8 mouse cellular contexts compared by ENCODE assay signal in the genomic region with DNA sequence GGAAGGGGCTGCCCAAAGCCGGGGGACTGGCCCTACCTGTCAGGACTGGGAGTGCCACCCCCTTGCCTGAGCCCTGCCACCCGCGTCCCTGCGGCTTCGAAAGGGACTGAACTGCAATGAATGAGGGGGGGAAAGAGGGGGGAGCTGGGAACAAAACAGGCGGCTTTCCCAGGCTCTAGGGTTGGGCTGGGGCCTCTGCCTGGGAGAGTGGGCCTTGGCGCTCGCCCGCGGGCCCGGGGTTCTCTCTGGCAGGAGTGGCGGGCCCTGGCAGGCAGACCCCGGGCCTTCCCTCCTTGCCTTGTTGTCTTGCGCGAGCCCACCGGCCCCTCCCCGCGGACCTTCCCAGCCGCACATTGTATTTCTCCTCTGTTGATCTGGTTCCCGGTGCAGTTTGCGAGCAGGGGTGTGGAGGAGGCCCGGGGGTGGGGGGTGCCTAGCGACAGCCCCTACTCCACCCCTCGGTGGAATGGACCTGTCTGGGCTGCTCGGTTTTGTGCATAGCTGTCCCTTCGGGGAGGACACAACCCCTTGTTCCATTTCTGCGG. TPM values are rescaled to one million over a fixed set of nuclear protein-coding genes. Genes with fewer than 3 reads are reported as not detected.
A peak's percentile ranks its signal among the peaks of the same experiment; 100 is the strongest.
DNase-seq lines count a peak whose midpoint lies in the region; ATAC-seq and TF ChIP-seq lines count a peak whose summit lies in the region.

No protein-coding gene starts in this region.

- peak overlapping the region; percentile 83 for H3K9ac ChIP-seq in kidney, postnatal 0 days (ENCODE audit: low read depth, low read length)
- peak overlapping the region; percentile 51; the same call in 1 of the 2 replicates for H3K9ac ChIP-seq in heart, postnatal 0 days (replicated peaks; ENCODE audit: low read depth, low read length)
- H3K9ac ChIP-seq in midbrain, embryonic 12.5 days (replicated peaks): peak overlapping the region; percentile 96

- DNase-seq in kidney, postnatal 0 days (ENCODE audit: low spot score): no peak
- no peak for DNase-seq in kidney, adult 11 months
- no peak for DNase-seq in heart, postnatal 0 days (ENCODE audit: low spot score)
- no peak for DNase-seq in right cerebral cortex, postnatal 36 days (ENCODE audit: low spot score in 2 of 2)
- no peak for DNase-seq in thymus, postnatal 10 days (ENCODE audit: low spot score in 2 of 2)
- no peak for DNase-seq in kidney, postnatal 4 days

- H3K4me3 ChIP-seq in kidney, postnatal 0 days (replicated peaks; ENCODE audit: low read depth, low read length): peak overlapping the region; percentile 74
- H3K4me3 ChIP-seq in brown adipose tissue, adult 24 weeks (ENCODE audit: insufficient read depth, low read depth, low read length): peak overlapping the region; percentile 57
- H3K4me3 ChIP-seq in heart, postnatal 0 days (ENCODE audit: low read depth, low read length): peak overlapping the region; percentile 65
- peak overlapping the region; percentile 71 for H3K4me3 ChIP-seq in midbrain, embryonic 12.5 days

- no peaks in the 10 kb centered on the region for H3K9me3 ChIP-seq in kidney, postnatal 0 days (replicated peaks; ENCODE audit: low read length)
- no peaks in the 10 kb centered on the region for H3K9me3 ChIP-seq in heart, postnatal 0 days (replicated peaks; ENCODE audit: control insufficient read depth, low read length)
- no peaks in the 10 kb centered on the region for H3K9me3 ChIP-seq in midbrain, embryonic 12.5 days

- peak overlapping the region; percentile 81 for H3K4me2 ChIP-seq in kidney, postnatal 0 days (ENCODE audit: low read length)
- H3K4me2 ChIP-seq in heart, postnatal 0 days (ENCODE audit: low read depth, low read length): peak overlapping the region; percentile 98
- peak overlapping the region; percentile 97 for H3K4me2 ChIP-seq in midbrain, embryonic 12.5 days (replicated peaks)

- H3K36me3 ChIP-seq in kidney, postnatal 0 days (ENCODE audit: insufficient read depth, low read length): no peaks in the 10 kb centered on the region
- no peaks in the 10 kb centered on the region for H3K36me3 ChIP-seq in heart, postnatal 0 days (replicated peaks; ENCODE audit: control insufficient read depth, insufficient read depth, low read length)
- no peaks in the 10 kb centered on the region for H3K36me3 ChIP-seq in midbrain, embryonic 12.5 days

- H3K27ac ChIP-seq in kidney, postnatal 0 days: 0 out of 2 replicates have a peak overlapping the region, but pooled peaks have one; percentile 84
- no peak overlapping the region for H3K27ac ChIP-seq in brown adipose tissue, adult 24 weeks (replicated peaks; ENCODE audit: low read depth, low read length)
- H3K27ac ChIP-seq in heart, postnatal 0 days (ENCODE audit: low read depth): no peak overlapping the region
- H3K27ac ChIP-seq in midbrain, embryonic 12.5 days (replicated peaks): peak overlapping the region; percentile 99

- peaks cover 11% of the 10 kb centered on the region; the same call in 1 of the 2 replicates for H3K4me1 ChIP-seq in kidney, postnatal 0 days (replicated peaks; ENCODE audit: insufficient read depth, low read length)
- no peaks in the 10 kb centered on the region for H3K4me1 ChIP-seq in brown adipose tissue, adult 24 weeks (ENCODE audit: control insufficient read depth, insufficient read depth, insufficient read length, low read length)
- H3K4me1 ChIP-seq in heart, postnatal 0 days (ENCODE audit: control insufficient read depth, insufficient read depth): 0 out of 2 replicates have a peak, but pooled peaks cover 10% of the 10 kb centered on the region
- peaks cover 74% of the 10 kb centered on the region for H3K4me1 ChIP-seq in midbrain, embryonic 12.5 days

- H3K27me3 ChIP-seq in kidney, postnatal 0 days (ENCODE audit: insufficient read depth, low read length): 0 out of 2 replicates have a peak, but pooled peaks cover 5% of the 10 kb centered on the region
- peaks cover 90% of the 10 kb centered on the region for H3K27me3 ChIP-seq in heart, postnatal 0 days (ENCODE audit: control insufficient read depth, insufficient read depth, low read length)
- no peaks in the 10 kb centered on the region for H3K27me3 ChIP-seq in midbrain, embryonic 12.5 days

- no peak; the same call in 1 of the 2 replicates for TF ChIP-seq CTCF in kidney, postnatal 0 days (IDR thresholded peaks at IDR 0.05; ENCODE audit: low read depth)
- TF ChIP-seq CTCF in heart, postnatal 0 days (IDR thresholded peaks at IDR 0.05; ENCODE audit: low read depth): no peak

- ATAC-seq in kidney, postnatal 0 days (replicated peaks; ENCODE audit: low FRiP score, low read depth): peak; percentile 41
- ATAC-seq in heart, postnatal 0 days (ENCODE audit: insufficient read depth, low read depth): peak; percentile 37
- peak; percentile 78 for ATAC-seq in midbrain, embryonic 12.5 days (ENCODE audit: low FRiP score, low read depth)

- TF ChIP-seq EP300 in heart, postnatal 0 days (IDR thresholded peaks at IDR 0.05; ENCODE audit: low read depth): no peak

- 2% methylated on average over 23 of the region's 27 CpGs for WGBS in kidney, postnatal 0 days
- WGBS in heart, postnatal 0 days: 1% methylated on average over 15 of the region's 27 CpGs
- 1% methylated on average over 19 of the region's 27 CpGs for WGBS in midbrain, embryonic 12.5 days

RNA-seq across cellular contexts. Expression of a gene that starts 0.7 kb away (rescaled TPM):
- 4.5 and 4.6 TPM in 2 replicates for polyA plus RNA-seq in kidney, postnatal 0 days (2015; fragmentation: Nextera tagmentation; extraction: Ambion mirVana)
- polyA plus RNA-seq in brown adipose tissue, adult 24 weeks (2012; ENCODE audit: insufficient read depth, insufficient read length, missing spikeins): 1.4 and 1.5 TPM in 2 replicates
- 6.4 and 10.2 TPM in 2 replicates for total RNA-seq in heart, postnatal 0 days (2014; rRNA removed; ENCODE audit: low replicate concordance)
- polyA plus RNA-seq in heart, postnatal 0 days (2015; fragmentation: Nextera tagmentation; extraction: Ambion mirVana): 0.19 and 0.23 TPM in 2 replicates
- polyA plus RNA-seq in midbrain, embryonic 12.5 days (2016; fragmentation: Nextera tagmentation; extraction: Ambion mirVana): 39.8 and 40.0 TPM in 2 replicates

RNA-seq across cellular contexts. Expression of a gene that starts 49.5 kb away (rescaled TPM):
- 54.4 and 69.0 TPM in 2 replicates for polyA plus RNA-seq in kidney, postnatal 0 days (2015; fragmentation: Nextera tagmentation; extraction: Ambion mirVana)
- polyA plus RNA-seq in brown adipose tissue, adult 24 weeks (2012; ENCODE audit: insufficient read depth, insufficient read length, missing spikeins): 61.3 and 65.2 TPM in 2 replicates
- total RNA-seq in heart, postnatal 0 days (2014; rRNA removed; ENCODE audit: low replicate concordance): 38.7 and 64.1 TPM in 2 replicates
- 37.2 and 39.8 TPM in 2 replicates for polyA plus RNA-seq in heart, postnatal 0 days (2015; fragmentation: Nextera tagmentation; extraction: Ambion mirVana)
- polyA plus RNA-seq in midbrain, embryonic 12.5 days (2016; fragmentation: Nextera tagmentation; extraction: Ambion mirVana): 30.2 and 38.4 TPM in 2 replicates

RNA-seq across cellular contexts. Expression of a gene that starts 56.4 kb away (rescaled TPM):
- 27.2 and 34.6 TPM in 2 replicates for polyA plus RNA-seq in kidney, postnatal 0 days (2015; fragmentation: Nextera tagmentation; extraction: Ambion mirVana)
- polyA plus RNA-seq in brown adipose tissue, adult 24 weeks (2012; ENCODE audit: insufficient read depth, insufficient read length, missing spikeins): 49.4 and 55.0 TPM in 2 replicates
- total RNA-seq in heart, postnatal 0 days (2014; rRNA removed; ENCODE audit: low replicate concordance): 31.1 and 49.2 TPM in 2 replicates
- polyA plus RNA-seq in heart, postnatal 0 days (2015; fragmentation: Nextera tagmentation; extraction: Ambion mirVana): 19.3 and 22.4 TPM in 2 replicates
- polyA plus RNA-seq in midbrain, embryonic 12.5 days (2016; fragmentation: Nextera tagmentation; extraction: Ambion mirVana): 17.3 and 23.9 TPM in 2 replicates

Comparison
In these comparisons a context has a peak if more than half of its experiments do, and no peak if none do; other contexts are left out.
1. H3K27ac ChIP-seq: peak in kidney, postnatal 0 days (single experiment) and midbrain, embryonic 12.5 days (single experiment); none in brown adipose tissue, adult 24 weeks (single experiment) and heart, postnatal 0 days (single experiment).
2. Peak in every context shown above with its lines, with median percentiles within 50 percentile points of each other: ATAC-seq, H3K4me2 ChIP-seq, H3K4me3 ChIP-seq and H3K9ac ChIP-seq.